In the genomic region with DNA sequence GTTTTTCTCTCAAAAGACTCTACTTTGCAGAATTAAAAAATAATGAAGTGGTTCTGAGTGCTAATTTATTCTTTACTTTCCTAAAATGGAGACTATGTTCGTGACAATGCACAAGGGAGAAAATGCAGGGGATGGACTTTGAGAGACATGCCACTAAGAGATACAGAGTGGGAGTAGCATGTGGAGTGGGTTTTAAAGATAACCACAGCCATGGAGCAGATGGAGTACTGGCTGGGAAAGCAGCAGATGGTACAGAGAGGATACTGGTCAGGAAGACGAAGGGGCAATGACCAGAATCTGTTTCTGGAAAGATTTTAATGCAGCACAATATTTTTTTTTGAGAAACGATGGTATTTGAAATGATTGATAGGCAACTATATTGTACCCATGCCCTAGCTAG, we compare ENCODE assay signal across 17 mouse cellular contexts.
DNase-seq lines count a peak whose midpoint lies in the region; ATAC-seq lines count a peak whose summit lies in the region.
"Had no signal": no experiment of that assay in that cellular context is flagged by ENCODE, and none has a peak within 500 bp of the region (broad histone marks: within the 10 kb centered on the region; RNA-seq: fewer than 3 reads in every experiment).

No protein-coding gene starts in this region.

- peak; percentile 96 for ATAC-seq in frontal cortex, adult (ENCODE audit: low TSS enrichment)
- no peak for ATAC-seq in megakaryocyte, adult 5-6 weeks (ENCODE audit: poor library complexity, severe bottlenecking)
- ATAC-seq: forebrain, embryonic 13.5 days; forebrain, postnatal 0 days; hindbrain, embryonic 16.5 days; inflammation-experienced regulatory T-cells, adult 6 months had no signal

- no peak for DNase-seq in frontal cortex, postnatal 14 days (ENCODE audit: low spot score in 2 of 2)
- DNase-seq in right cerebral cortex, adult 18-20 months = peak; percentile 37
- no peak for DNase-seq in right cerebral cortex, postnatal 14 days
- DNase-seq in frontal cortex, postnatal 10 days (ENCODE audit: low spot score in 2 of 2) = peak; percentile 8
- peak; percentile 62 for DNase-seq in telencephalon, adult 2 months (ENCODE audit: low read depth, low spot score)
- DNase-seq: adrenal gland, adult 2 months; adrenal gland, postnatal 25 days; cerebellum, adult 11 months; cerebellum, adult 9-10 months; forebrain, postnatal 0 days; gastrocnemius, adult 2 months; gastrocnemius, postnatal 25 days had no signal

Comparison
In these comparisons a context has a peak if more than half of its experiments do, and no peak if none do; other contexts are left out.
1. DNase-seq: peak in right cerebral cortex, adult 18-20 months (single experiment), frontal cortex, postnatal 10 days (2 of 2) and telencephalon, adult 2 months (single experiment); none in frontal cortex, postnatal 14 days (0 of 2) and right cerebral cortex, postnatal 14 days (single experiment).